Mouse (Mus musculus): ENCODE data around the gene Fuk. TPM values are rescaled to one million over a fixed set of nuclear protein-coding genes. Genes with fewer than 3 reads are reported as not detected.

The Fuk gene
- polyA plus RNA-seq (2016; fragmentation: Nextera tagmentation; extraction: Ambion mirVana): 5.1 and 5.7 TPM in 2 replicates

GRCm38 (mm10) chr8:110901839-110902578 is at the start of gene Fuk:
Gene Fuk (minus strand): TSS chr8:110902488.
- 3% methylated on average over 30 of the region's 30 CpGs for WGBS (ENCODE audit: insufficient replicate concordance)
- Histone ChIP-seq H3K36me3 (peaks cover 18% of the 10 kb centered on the region), H3K4me1 (peaks cover 20% of the 10 kb centered on the region), H3K27ac (no peak within 1 kb of the TSS; the same call in 1 of the 2 replicates), H3K4me3 (peak within 1 kb of the TSS; percentile 72), H3K4me2 (peak within 1 kb of the TSS; percentile 78), H3K9me3 (replicated peaks) (no peaks in the 10 kb centered on the region), H3K9ac (peak within 1 kb of the TSS; percentile 74), H3K27me3 (replicated peaks) (no peaks in the 10 kb centered on the region)
- ATAC-seq: peak; percentile 94

GRCm38 (mm10) chr8:110950065-110950484 is 47.8 kb upstream of the Fuk start:
- H3K4me3 ChIP-seq: no peak overlapping the region
- peaks cover 70% of the 10 kb centered on the region for H3K36me3 ChIP-seq
- H3K4me2 ChIP-seq: no peak overlapping the region
- H3K9me3 ChIP-seq (replicated peaks): no peaks in the 10 kb centered on the region
- ATAC-seq: no peak
- no peak overlapping the region for H3K27ac ChIP-seq
- no peak overlapping the region for H3K9ac ChIP-seq
- H3K4me1 ChIP-seq: peaks cover 39% of the 10 kb centered on the region
- WGBS (ENCODE audit: insufficient replicate concordance): 70% methylated on average over 17 of the region's 17 CpGs
- no peaks in the 10 kb centered on the region for H3K27me3 ChIP-seq (replicated peaks)

- H3K4me3 ChIP-seq: no peak overlapping the region
- H3K4me2 ChIP-seq: no peak overlapping the region
- H3K4me1 ChIP-seq: peaks cover 63% of the 10 kb centered on the region
- no peak overlapping the region for H3K27ac ChIP-seq
- no peaks in the 10 kb centered on the region for H3K9me3 ChIP-seq (replicated peaks)
- no peak overlapping the region for H3K9ac ChIP-seq
- no peaks in the 10 kb centered on the region for H3K27me3 ChIP-seq (replicated peaks)
- WGBS (ENCODE audit: insufficient replicate concordance): 35% methylated on average over 4 of the region's 4 CpGs
- ATAC-seq: no peak
- peaks cover 55% of the 10 kb centered on the region for H3K36me3 ChIP-seq
Observed at GRCm38 (mm10) chr8:110945716-110946115, 43.4 kb upstream of the Fuk start.

DNA sequence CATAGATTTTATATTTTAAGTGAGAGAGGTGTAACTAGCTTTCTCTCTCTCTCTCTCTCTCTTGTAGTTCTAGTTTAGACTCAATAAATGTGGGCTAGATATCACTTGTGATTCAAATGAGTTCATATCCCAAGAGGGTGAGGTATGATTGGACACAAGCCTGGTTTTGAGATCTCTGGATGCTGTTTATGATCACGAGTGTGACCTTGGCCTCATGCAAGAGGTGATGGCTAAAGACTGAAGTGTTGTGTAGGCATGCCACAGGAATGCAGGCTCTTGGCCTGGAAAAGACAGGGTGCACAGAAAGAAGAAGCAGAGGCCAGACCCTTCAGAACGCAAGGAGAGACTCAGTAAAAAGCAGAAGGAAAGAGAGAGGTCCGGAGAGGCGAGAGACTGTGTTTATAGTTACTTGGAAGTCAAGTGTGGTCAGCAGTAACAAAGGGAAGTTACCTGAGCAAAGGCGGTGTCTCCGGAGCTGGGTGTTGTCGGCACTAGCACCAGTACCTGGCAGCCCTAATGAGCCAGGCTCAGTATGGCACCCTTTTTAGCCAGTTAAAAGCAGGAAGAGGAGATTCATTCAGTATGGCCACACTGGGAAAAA is 42.1 kb upstream of the Fuk start:
- Histone ChIP-seq H3K4me2 (no peak overlapping the region), H3K4me3 (no peak overlapping the region), H3K4me1 (peaks cover 70% of the 10 kb centered on the region), H3K36me3 (peaks cover 55% of the 10 kb centered on the region), H3K27me3 (replicated peaks) (no peaks in the 10 kb centered on the region), H3K9me3 (replicated peaks) (no peaks in the 10 kb centered on the region), H3K27ac (no peak overlapping the region), H3K9ac (no peak overlapping the region)
- no peak for ATAC-seq
- WGBS (ENCODE audit: insufficient replicate concordance): 47% methylated on average over 7 of the region's 7 CpGs

DNA sequence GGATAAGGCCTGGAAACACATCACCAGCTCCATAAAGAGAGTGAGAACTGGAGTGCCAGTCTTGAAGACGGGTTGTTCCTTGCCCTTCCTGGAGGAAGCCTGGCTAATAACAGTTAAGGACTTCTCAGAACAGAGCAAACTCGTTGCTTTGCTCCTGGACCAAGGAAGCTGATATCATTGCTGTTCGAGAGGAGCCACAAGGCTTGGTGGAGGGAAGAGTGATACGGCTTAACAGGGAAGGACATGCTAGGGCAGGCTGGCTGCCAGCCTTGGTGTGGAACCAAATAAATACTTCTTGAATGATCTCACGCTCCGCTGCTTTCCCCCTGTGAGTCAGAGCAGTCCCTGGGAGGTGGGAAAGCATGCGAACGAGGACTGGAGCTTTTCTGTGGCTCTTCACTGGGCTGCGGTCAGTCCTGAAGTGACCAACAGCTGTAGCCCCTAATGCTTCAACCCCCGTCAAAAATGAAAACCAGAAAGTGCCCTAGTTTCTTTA is 39.2 kb upstream of the Fuk start:
- Histone ChIP-seq H3K9ac (no peak overlapping the region), H3K36me3 (peaks cover 61% of the 10 kb centered on the region), H3K9me3 (replicated peaks) (no peaks in the 10 kb centered on the region), H3K27me3 (replicated peaks) (no peaks in the 10 kb centered on the region), H3K27ac (peak overlapping the region; percentile 33; the same call in 1 of the 2 replicates), H3K4me2 (no peak overlapping the region), H3K4me3 (no peak overlapping the region), H3K4me1 (peaks cover 88% of the 10 kb centered on the region)
- no peak for ATAC-seq
- WGBS (ENCODE audit: insufficient replicate concordance): 66% methylated on average over 10 of the region's 10 CpGs

- 0 out of 2 replicates have a peak overlapping the region, but pooled peaks have one; percentile 33 for H3K27ac ChIP-seq
- ATAC-seq: no peak
- H3K4me2 ChIP-seq: no peak overlapping the region
- no peaks in the 10 kb centered on the region for H3K27me3 ChIP-seq (replicated peaks)
- no peak overlapping the region for H3K9ac ChIP-seq
- H3K36me3 ChIP-seq: peaks cover 57% of the 10 kb centered on the region
- no peaks in the 10 kb centered on the region for H3K9me3 ChIP-seq (replicated peaks)
- peaks cover 88% of the 10 kb centered on the region for H3K4me1 ChIP-seq
- WGBS (ENCODE audit: insufficient replicate concordance): 69% methylated on average over 15 of the region's 15 CpGs
- H3K4me3 ChIP-seq: no peak overlapping the region
Observed at GRCm38 (mm10) chr8:110940682-110941452, 38.6 kb upstream of the Fuk start.

GRCm38 (mm10) chr8:110938882-110939589 is 36.7 kb upstream of the Fuk start:
- Histone ChIP-seq H3K9ac (peak overlapping the region; percentile 2; the same call in 1 of the 2 replicates), H3K9me3 (replicated peaks) (no peaks in the 10 kb centered on the region), H3K4me3 (no peak overlapping the region), H3K36me3 (peaks cover 66% of the 10 kb centered on the region), H3K4me2 (no peak overlapping the region), H3K27me3 (replicated peaks) (no peaks in the 10 kb centered on the region), H3K27ac (peak overlapping the region; percentile 15; the same call in 1 of the 2 replicates), H3K4me1 (peaks cover 88% of the 10 kb centered on the region)
- peak; percentile 21; the same call in 1 of the 2 replicates for ATAC-seq
- WGBS (ENCODE audit: insufficient replicate concordance): 26% methylated on average over 6 of the region's 6 CpGs

GRCm38 (mm10) chr8:110936217-110936616 is 33.9 kb upstream of the Fuk start:
- H3K27ac ChIP-seq: no peak overlapping the region
- no peaks in the 10 kb centered on the region for H3K27me3 ChIP-seq (replicated peaks)
- peaks cover 57% of the 10 kb centered on the region for H3K36me3 ChIP-seq
- peaks cover 98% of the 10 kb centered on the region for H3K4me1 ChIP-seq
- H3K9ac ChIP-seq: no peak overlapping the region
- no peaks in the 10 kb centered on the region for H3K9me3 ChIP-seq (replicated peaks)
- no peak overlapping the region for H3K4me3 ChIP-seq
- no peak overlapping the region for H3K4me2 ChIP-seq
- 88% methylated on average over 12 of the region's 12 CpGs for WGBS (ENCODE audit: insufficient replicate concordance)
- no peak for ATAC-seq

DNA sequence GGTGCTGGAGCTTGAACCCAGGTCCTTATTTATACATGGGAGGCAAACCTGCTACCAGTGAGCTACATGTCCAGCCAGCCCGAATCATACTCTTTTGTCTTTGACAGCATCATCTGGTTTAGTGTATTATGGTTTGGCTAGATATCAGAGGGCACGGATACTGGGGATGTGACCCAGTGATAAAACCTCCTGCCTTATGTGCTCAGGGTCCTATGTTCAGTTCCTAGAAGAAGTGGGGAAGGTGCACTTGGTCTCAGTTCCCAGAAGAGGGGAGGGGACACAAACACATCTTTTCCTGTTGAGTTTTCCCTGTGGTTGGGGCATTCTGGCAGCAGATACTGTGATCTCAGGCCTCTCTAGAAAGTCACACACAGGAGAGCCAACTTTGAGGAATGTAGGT is 31.0 kb upstream of the Fuk start:
- peak overlapping the region; percentile 73 for H3K4me2 ChIP-seq
- H3K4me3 ChIP-seq: peak overlapping the region; percentile 14
- peak overlapping the region; percentile 96 for H3K27ac ChIP-seq
- WGBS (ENCODE audit: insufficient replicate concordance): 26% methylated on average over 2 of the region's 2 CpGs
- peak; percentile 74 for ATAC-seq
- H3K36me3 ChIP-seq: peaks cover 52% of the 10 kb centered on the region
- no peaks in the 10 kb centered on the region for H3K27me3 ChIP-seq (replicated peaks)
- peak overlapping the region; percentile 63 for H3K9ac ChIP-seq
- no peaks in the 10 kb centered on the region for H3K9me3 ChIP-seq (replicated peaks)
- H3K4me1 ChIP-seq: peaks cover 100% of the 10 kb centered on the region

DNA sequence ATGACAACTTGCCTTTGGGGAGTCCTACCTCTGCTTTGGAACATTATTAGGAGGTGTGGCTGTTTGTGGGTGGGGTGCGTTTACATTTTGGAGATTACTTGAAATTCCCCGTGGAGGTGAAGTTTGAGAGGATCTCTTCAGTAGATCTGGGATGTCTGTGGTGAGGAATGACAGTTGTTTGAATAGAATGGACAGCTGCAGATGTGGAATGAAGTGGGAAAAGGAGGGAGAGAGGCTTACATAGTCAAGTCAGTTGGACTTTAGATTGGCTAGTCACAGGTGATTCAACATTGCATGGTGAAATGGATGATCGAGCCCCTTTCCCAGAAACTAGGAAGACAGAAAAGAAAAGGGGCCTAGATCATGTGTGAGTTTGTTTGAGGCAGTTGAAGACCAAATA is 30.2 kb upstream of the Fuk start:
- peaks cover 49% of the 10 kb centered on the region for H3K36me3 ChIP-seq
- peak overlapping the region; percentile 96 for H3K27ac ChIP-seq
- H3K27me3 ChIP-seq (replicated peaks): no peaks in the 10 kb centered on the region
- peaks cover 100% of the 10 kb centered on the region for H3K4me1 ChIP-seq
- H3K4me3 ChIP-seq: peak overlapping the region; percentile 24; the same call in 1 of the 2 replicates
- 45% methylated on average over 3 of the region's 3 CpGs for WGBS (ENCODE audit: insufficient replicate concordance)
- no peaks in the 10 kb centered on the region for H3K9me3 ChIP-seq (replicated peaks)
- ATAC-seq: no peak
- H3K4me2 ChIP-seq: peak overlapping the region; percentile 73
- peak overlapping the region; percentile 63; the same call in 1 of the 2 replicates for H3K9ac ChIP-seq
